Mouse (Mus musculus) gastrocnemius, postnatal 36 days (tissue): Measurements from ENCODE around the gene Opcml. TPM values are rescaled to one million over a fixed set of nuclear protein-coding genes. Genes with fewer than 3 reads are reported as not detected.
A peak's percentile ranks its signal among the peaks of the same experiment; 100 is the strongest.

Experiments used
- DNase-seq, 2 experiments: peaks; one replicate each; pipeline ENCODE4 v3.0.0; 2022
- intact Hi-C: fragments of 180-260 bp; cut with DNase I; formaldehyde crosslinking; loops from one replicate; pipeline ENCODE4 v1.15.1; 2025
- total RNA-seq, 2 experiments: library from RNA; stranded (reverse); gene quantifications; 2 replicates each; pipeline ENCODE4 v1.2.3; 2021

The Opcml gene
- total RNA-seq, 2 experiments from 2014 or later = 1.0 to 1.5 TPM

- DNase-seq = no peak
- intact Hi-C loops = no loop called here
Observed at GRCm38 (mm10) chr9:27824424-27824823, 33.8 kb downstream of the Opcml start.

- intact Hi-C loops = no loop called here
- DNase-seq = no peak
Observed at GRCm38 (mm10) chr9:27830519-27830918, 39.9 kb downstream of the Opcml start.

- DNase-seq = no peak
Observed at GRCm38 (mm10) chr9:27842806-27843205, 52.2 kb downstream of the Opcml start.

GRCm38 (mm10) chr9:27871624-27872023 is 81.0 kb downstream of the Opcml start:
- DNase-seq = no peak
- intact Hi-C loops = no loop called here

More at GRCm38 (mm10) chr9:27842806-27843205, 52.2 kb downstream of the Opcml start:
- intact Hi-C loops = no loop called here

- intact Hi-C loops = no loop called here
- DNase-seq = no peak
Observed at GRCm38 (mm10) chr9:27889636-27890035, 99.1 kb downstream of the Opcml start.

- intact Hi-C loops = no loop called here
- DNase-seq = no peak
Observed at GRCm38 (mm10) chr9:27917250-27917649, 126.7 kb downstream of the Opcml start.

- intact Hi-C loops = loop anchor here (10.0 kb wide), 1 partner anchor 181 kb away; no protein-coding TSS in a partner anchor
- DNase-seq = no peak
Observed at GRCm38 (mm10) chr9:27923495-27923894, 132.9 kb downstream of the Opcml start.

- intact Hi-C loops = loop anchor here (10.0 kb wide), 1 partner anchor 181 kb away; no protein-coding TSS in a partner anchor
- DNase-seq = no peak
Observed at GRCm38 (mm10) chr9:27923945-27924825, 133.6 kb downstream of the Opcml start.

- DNase-seq = no peak
- intact Hi-C loops = loop anchor here (10.0 kb wide), 1 partner anchor 179 kb away; no protein-coding TSS in a partner anchor
Observed at GRCm38 (mm10) chr9:27925650-27926049, 135.1 kb downstream of the Opcml start.

- peak in 1 of 2 experiments; percentile 14 for DNase-seq
- intact Hi-C loops = no loop called here
Observed at GRCm38 (mm10) chr9:27937253-27937652, 146.7 kb downstream of the Opcml start.

GRCm38 (mm10) chr9:27937660-27938059 is 147.1 kb downstream of the Opcml start:
- intact Hi-C loops = no loop called here
- DNase-seq = no peak

GRCm38 (mm10) chr9:27945323-27946010 is 154.9 kb downstream of the Opcml start:
- DNase-seq = no peak
- intact Hi-C loops = no loop called here

- intact Hi-C loops = no loop called here
- no peak for DNase-seq
Observed at GRCm38 (mm10) chr9:27951110-27951509, 160.5 kb downstream of the Opcml start.

- intact Hi-C loops = no loop called here
- no peak for DNase-seq
Observed at GRCm38 (mm10) chr9:27961682-27962081, 171.1 kb downstream of the Opcml start.

GRCm38 (mm10) chr9:27963385-27963784 is 172.8 kb downstream of the Opcml start:
- no peak for DNase-seq
- intact Hi-C loops = no loop called here

GRCm38 (mm10) chr9:27964902-27965550 is 174.5 kb downstream of the Opcml start:
- no peak for DNase-seq
- intact Hi-C loops = no loop called here

GRCm38 (mm10) chr9:27968266-27968665 is 177.7 kb downstream of the Opcml start:
- intact Hi-C loops = no loop called here
- DNase-seq = no peak

GRCm38 (mm10) chr9:27972293-27972692 is 181.7 kb downstream of the Opcml start:
- intact Hi-C loops = no loop called here

GRCm38 (mm10) chr9:27982576-27982975 is 192.0 kb downstream of the Opcml start:
- no peak for DNase-seq
- intact Hi-C loops = no loop called here

More at GRCm38 (mm10) chr9:27972293-27972692, 181.7 kb downstream of the Opcml start:
- DNase-seq = no peak

- no peak for DNase-seq
- intact Hi-C loops = no loop called here
Observed at GRCm38 (mm10) chr9:27986604-27987588, 196.3 kb downstream of the Opcml start.
